Mouse (Mus musculus): ENCODE data around the gene Ccr7. TPM values are rescaled to one million over a fixed set of nuclear protein-coding genes. Genes with fewer than 3 reads are reported as not detected.

Gene Ccr7
- 0.08 and 0.19 TPM in 2 replicates for polyA plus RNA-seq (2015; fragmentation: Nextera tagmentation; extraction: Ambion mirVana)

DNA sequence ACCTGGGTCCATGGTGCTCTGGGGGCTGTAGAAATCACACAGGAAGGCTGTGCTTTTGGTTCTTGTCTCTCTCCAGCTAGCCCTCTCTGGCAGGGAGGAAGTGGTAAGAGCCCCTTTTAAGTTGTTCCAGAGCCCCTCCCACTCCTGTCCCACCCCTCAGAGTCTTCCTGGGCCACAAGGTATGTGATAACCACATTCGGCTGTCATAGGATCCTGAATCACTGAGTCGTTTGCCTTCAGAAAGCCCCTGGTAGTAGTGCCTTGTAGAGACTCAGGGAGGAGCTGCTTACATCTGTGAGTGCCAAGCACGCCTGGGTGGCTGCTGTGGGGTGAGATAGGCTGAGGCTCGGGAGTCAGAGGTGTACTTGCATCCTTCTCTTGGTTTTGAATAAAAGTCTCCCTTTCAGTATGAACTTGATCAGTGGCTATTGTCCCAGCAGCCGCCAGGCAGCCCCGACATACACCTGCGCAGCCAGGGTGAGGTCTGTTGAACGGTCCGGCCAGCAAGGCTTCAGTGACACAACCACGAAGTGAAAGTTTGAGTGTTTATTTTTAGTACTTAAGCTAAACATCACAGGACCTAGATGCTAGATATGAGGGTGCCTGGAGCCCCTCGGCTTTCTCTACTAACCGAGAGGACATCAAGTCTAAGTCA lies at the start of gene Ccr7:
Ccr7 (minus strand) TSS at position 91 of the 655 bp plus-strand sequence.
- H3K27me3 ChIP-seq (ENCODE audit: insufficient read depth, low read length) = no peaks in the 10 kb centered on the region
- TF ChIP-seq CTCF (IDR thresholded peaks at IDR 0.05; ENCODE audit: low read depth) = no peak
- no peaks in the 10 kb centered on the region for H3K36me3 ChIP-seq (ENCODE audit: insufficient read depth, low read length)
- 61% methylated on average over 12 of the region's 12 CpGs for WGBS
- H3K4me3 ChIP-seq (replicated peaks; ENCODE audit: low read depth, low read length) = no peak within 1 kb of the TSS
- no peaks in the 10 kb centered on the region for H3K4me1 ChIP-seq (replicated peaks; ENCODE audit: insufficient read depth, low read length)
- H3K4me2 ChIP-seq (ENCODE audit: low read length) = no peak within 1 kb of the TSS
- ATAC-seq (replicated peaks; ENCODE audit: low FRiP score, low read depth) = no peak
- H3K9me3 ChIP-seq (replicated peaks; ENCODE audit: low read length) = no peaks in the 10 kb centered on the region
- no peak within 1 kb of the TSS for H3K9ac ChIP-seq (ENCODE audit: low read depth, low read length)
- DNase-seq (ENCODE audit: low spot score) = no peak
- no peak within 1 kb of the TSS for H3K27ac ChIP-seq

DNA sequence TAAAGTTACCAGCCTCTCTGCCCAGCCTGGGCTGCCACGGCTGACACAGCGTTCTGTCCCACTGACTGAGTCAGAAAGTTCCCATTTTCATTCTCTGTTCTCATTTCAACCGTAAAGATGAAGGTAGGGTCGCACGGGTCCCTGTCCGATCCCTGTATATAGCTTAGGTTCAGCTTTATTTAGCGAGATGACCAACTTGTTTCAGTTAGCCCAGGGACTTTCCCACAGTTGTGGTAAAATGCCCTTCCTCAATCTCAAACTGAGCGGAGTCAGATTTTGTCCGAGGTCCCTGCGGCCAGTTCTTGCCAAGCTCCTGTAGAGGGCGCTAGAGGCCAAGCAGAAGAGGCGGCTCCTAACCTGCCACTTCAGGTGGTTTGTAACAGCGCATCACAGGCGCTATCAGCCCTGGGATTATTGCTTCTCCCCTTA lies 34.3 kb upstream of the Ccr7 start:
- Histone ChIP-seq H3K9ac (ENCODE audit: low read depth, low read length) (no peak overlapping the region), H3K4me2 (ENCODE audit: low read length) (no peak overlapping the region), H3K36me3 (ENCODE audit: insufficient read depth, low read length) (no peaks in the 10 kb centered on the region), H3K4me1 (replicated peaks; ENCODE audit: insufficient read depth, low read length) (no peaks in the 10 kb centered on the region), H3K27ac (no peak overlapping the region), H3K27me3 (ENCODE audit: insufficient read depth, low read length) (no peaks in the 10 kb centered on the region), H3K4me3 (replicated peaks; ENCODE audit: low read depth, low read length) (no peak overlapping the region), H3K9me3 (replicated peaks; ENCODE audit: low read length) (no peaks in the 10 kb centered on the region)
- ATAC-seq (replicated peaks; ENCODE audit: low FRiP score, low read depth) (no peak), DNase-seq (ENCODE audit: low spot score) (peak; percentile 64)
- peak; percentile 84 for TF ChIP-seq CTCF (IDR thresholded peaks at IDR 0.05; ENCODE audit: low read depth)
- WGBS = 23% methylated on average over 14 of the region's 14 CpGs

DNA sequence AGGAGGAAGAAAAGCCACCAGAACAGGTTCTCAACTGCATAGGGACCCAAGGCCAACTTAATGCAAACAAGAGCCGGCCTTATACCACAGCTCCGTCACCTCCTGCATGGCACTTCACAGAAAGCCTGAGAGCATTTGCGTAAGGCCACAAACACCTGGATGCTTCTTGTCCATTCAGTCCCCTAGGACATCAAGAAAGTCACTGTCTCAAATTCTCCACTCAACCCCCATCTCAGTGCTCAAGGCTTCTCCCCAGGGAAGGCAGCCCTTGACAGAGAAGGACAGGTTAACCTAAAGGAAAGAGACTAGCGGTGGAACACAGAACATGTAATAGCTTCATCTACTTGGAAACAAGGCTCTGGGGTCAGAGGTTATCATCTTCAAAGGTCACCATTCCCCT lies 32.5 kb upstream of the Ccr7 start:
- WGBS = 92% methylated on average over 4 of the region's 4 CpGs
- Histone ChIP-seq H3K9me3 (replicated peaks; ENCODE audit: low read length) (no peaks in the 10 kb centered on the region), H3K27ac (no peak overlapping the region), H3K4me3 (replicated peaks; ENCODE audit: low read depth, low read length) (no peak overlapping the region), H3K9ac (ENCODE audit: low read depth, low read length) (no peak overlapping the region), H3K36me3 (ENCODE audit: insufficient read depth, low read length) (no peaks in the 10 kb centered on the region), H3K4me1 (replicated peaks; ENCODE audit: insufficient read depth, low read length) (no peaks in the 10 kb centered on the region), H3K27me3 (ENCODE audit: insufficient read depth, low read length) (no peaks in the 10 kb centered on the region), H3K4me2 (ENCODE audit: low read length) (no peak overlapping the region)
- TF ChIP-seq CTCF (IDR thresholded peaks at IDR 0.05; ENCODE audit: low read depth) = no peak
- ATAC-seq (replicated peaks; ENCODE audit: low FRiP score, low read depth) = no peak
- DNase-seq (ENCODE audit: low spot score) = no peak

DNA sequence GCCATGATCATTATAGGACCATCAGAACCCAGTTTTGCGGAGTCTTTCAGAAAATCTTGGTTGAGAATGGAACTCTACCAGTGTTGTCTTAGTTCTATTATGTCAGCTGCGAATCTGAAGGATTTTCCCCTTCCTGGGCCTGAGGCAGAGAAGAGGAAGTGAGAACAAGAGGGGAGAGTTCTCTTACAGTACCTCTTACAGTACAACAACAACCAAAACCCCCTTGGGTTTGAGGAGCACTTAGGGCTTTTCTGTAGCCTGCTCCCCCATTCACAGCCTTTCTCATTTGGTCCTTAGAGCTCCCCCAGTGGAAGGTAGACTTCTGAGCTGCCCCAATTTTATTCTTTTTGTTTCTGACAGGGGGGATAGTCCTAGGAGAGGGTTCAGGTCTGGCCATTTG lies 32.0 kb upstream of the Ccr7 start:
- H3K4me1 ChIP-seq (replicated peaks; ENCODE audit: insufficient read depth, low read length) = no peaks in the 10 kb centered on the region
- H3K27me3 ChIP-seq (ENCODE audit: insufficient read depth, low read length) = no peaks in the 10 kb centered on the region
- no peak overlapping the region for H3K4me2 ChIP-seq (ENCODE audit: low read length)

DNA sequence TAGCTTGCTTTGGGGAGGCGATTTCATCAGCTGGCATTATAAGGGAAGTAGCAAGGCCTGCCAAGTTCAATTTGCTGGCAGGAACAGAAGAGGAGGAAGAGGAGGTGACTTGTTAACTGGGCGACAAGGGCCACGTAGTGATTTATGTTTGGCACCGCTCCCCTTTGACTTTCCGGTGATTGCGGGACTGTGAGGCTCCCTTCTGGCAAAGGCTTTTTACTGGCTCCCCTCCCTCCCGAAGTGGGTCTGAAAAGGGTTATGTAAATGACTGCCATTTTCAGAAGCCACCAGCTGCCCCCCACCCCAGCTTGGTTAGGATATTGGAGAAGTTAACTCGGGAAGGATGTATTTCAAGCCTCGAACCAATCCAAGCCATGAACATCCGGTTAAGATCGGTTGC lies 27.7 kb upstream of the Ccr7 start:
- no peaks in the 10 kb centered on the region for H3K9me3 ChIP-seq (replicated peaks; ENCODE audit: low read length)
- no peaks in the 10 kb centered on the region for H3K27me3 ChIP-seq (ENCODE audit: insufficient read depth, low read length)
- no peak overlapping the region for H3K9ac ChIP-seq (ENCODE audit: low read depth, low read length)
- H3K4me1 ChIP-seq (replicated peaks; ENCODE audit: insufficient read depth, low read length) = no peaks in the 10 kb centered on the region
- no peak overlapping the region for H3K4me3 ChIP-seq (replicated peaks; ENCODE audit: low read depth, low read length)
- WGBS = 36% methylated on average over 11 of the region's 11 CpGs
- no peak for DNase-seq (ENCODE audit: low spot score)
- no peak for ATAC-seq (replicated peaks; ENCODE audit: low FRiP score, low read depth)
- 0 out of 2 replicates have a peak overlapping the region, but pooled peaks have one; percentile 23 for H3K4me2 ChIP-seq (ENCODE audit: low read length)
- no peak for TF ChIP-seq CTCF (IDR thresholded peaks at IDR 0.05; ENCODE audit: low read depth)
- no peak overlapping the region for H3K27ac ChIP-seq
- H3K36me3 ChIP-seq (ENCODE audit: insufficient read depth, low read length) = no peaks in the 10 kb centered on the region

More for the DNA sequence above, 32.0 kb upstream of the Ccr7 start:
- no peak overlapping the region for H3K9ac ChIP-seq (ENCODE audit: low read depth, low read length)
- no peaks in the 10 kb centered on the region for H3K9me3 ChIP-seq (replicated peaks; ENCODE audit: low read length)
- no peak overlapping the region for H3K4me3 ChIP-seq (replicated peaks; ENCODE audit: low read depth, low read length)
- no peaks in the 10 kb centered on the region for H3K36me3 ChIP-seq (ENCODE audit: insufficient read depth, low read length)
- DNase-seq (ENCODE audit: low spot score) = no peak
- 71% methylated on average over 2 of the region's 2 CpGs for WGBS
- TF ChIP-seq CTCF (IDR thresholded peaks at IDR 0.05; ENCODE audit: low read depth) = no peak
- no peak overlapping the region for H3K27ac ChIP-seq
- ATAC-seq (replicated peaks; ENCODE audit: low FRiP score, low read depth) = no peak

DNA sequence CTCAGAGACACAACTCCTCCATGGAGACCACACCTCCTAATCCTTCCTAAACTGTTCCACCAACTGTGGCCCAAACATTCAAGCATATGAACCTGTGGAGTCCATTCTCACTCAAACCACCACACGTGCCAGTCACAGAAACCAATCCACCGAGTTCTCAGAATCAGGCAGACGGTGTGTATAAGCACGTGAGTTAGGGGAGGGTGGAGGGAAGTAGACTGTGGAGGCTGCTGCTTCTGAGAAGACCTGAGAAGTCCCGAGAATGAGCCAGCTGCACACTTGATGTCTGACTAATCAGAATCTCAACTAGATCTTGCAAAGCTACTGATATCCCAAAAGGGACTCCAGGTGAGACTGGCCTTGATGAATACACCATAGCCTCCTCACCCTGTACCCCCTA lies 25.2 kb upstream of the Ccr7 start:
- H3K4me3 ChIP-seq (replicated peaks; ENCODE audit: low read depth, low read length) = no peak overlapping the region
- no peak overlapping the region for H3K27ac ChIP-seq
- no peak for TF ChIP-seq CTCF (IDR thresholded peaks at IDR 0.05; ENCODE audit: low read depth)
- no peaks in the 10 kb centered on the region for H3K9me3 ChIP-seq (replicated peaks; ENCODE audit: low read length)
- ATAC-seq (replicated peaks; ENCODE audit: low FRiP score, low read depth) (no peak), DNase-seq (ENCODE audit: low spot score) (no peak)
- no peak overlapping the region for H3K4me2 ChIP-seq (ENCODE audit: low read length)
- no peaks in the 10 kb centered on the region for H3K27me3 ChIP-seq (ENCODE audit: insufficient read depth, low read length)
- no peaks in the 10 kb centered on the region for H3K4me1 ChIP-seq (replicated peaks; ENCODE audit: insufficient read depth, low read length)
- H3K9ac ChIP-seq (ENCODE audit: low read depth, low read length) = no peak overlapping the region
- 89% methylated on average over 5 of the region's 5 CpGs for WGBS
- no peaks in the 10 kb centered on the region for H3K36me3 ChIP-seq (ENCODE audit: insufficient read depth, low read length)

DNA sequence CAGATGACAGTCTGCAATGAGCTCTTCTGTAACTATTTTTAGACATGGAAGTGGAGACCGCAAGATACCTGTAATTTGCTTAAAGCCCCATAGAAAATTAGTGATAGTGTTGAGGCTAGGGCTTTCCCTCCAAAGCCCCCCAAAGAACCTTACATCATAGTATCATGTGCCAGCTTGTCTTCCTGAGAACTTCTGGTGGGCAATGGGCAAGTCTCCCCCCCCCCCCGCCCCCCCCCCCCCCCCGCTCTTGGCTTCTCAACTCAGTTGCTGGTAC lies 23.0 kb upstream of the Ccr7 start:
- ATAC-seq (replicated peaks; ENCODE audit: low FRiP score, low read depth) = no peak
- H3K9me3 ChIP-seq (replicated peaks; ENCODE audit: low read length) = no peaks in the 10 kb centered on the region
- no peak overlapping the region for H3K9ac ChIP-seq (ENCODE audit: low read depth, low read length)
- no peak overlapping the region for H3K27ac ChIP-seq
- DNase-seq (ENCODE audit: low spot score) = no peak
- no peak overlapping the region for H3K4me3 ChIP-seq (replicated peaks; ENCODE audit: low read depth, low read length)
- TF ChIP-seq CTCF (IDR thresholded peaks at IDR 0.05; ENCODE audit: low read depth) = no peak
- H3K27me3 ChIP-seq (ENCODE audit: insufficient read depth, low read length) = no peaks in the 10 kb centered on the region
- WGBS = 100% methylated on average over 1 of the region's 3 CpGs
- no peaks in the 10 kb centered on the region for H3K4me1 ChIP-seq (replicated peaks; ENCODE audit: insufficient read depth, low read length)
- H3K4me2 ChIP-seq (ENCODE audit: low read length) = no peak overlapping the region
- no peaks in the 10 kb centered on the region for H3K36me3 ChIP-seq (ENCODE audit: insufficient read depth, low read length)
